Mouse (Mus musculus) T-cell, adult 2 months (primary cell): Measurements from ENCODE around the gene Cul4a.
A peak's percentile ranks its signal among the peaks of the same experiment; 100 is the strongest.
"Not testable (repeated sequence)": the region's sequence is repeated elsewhere in the genome, so short reads cannot be mapped to it uniquely, and the experiment has no call there.

Experiments used
- DNase-seq: peaks from one replicate; pipeline ENCODE4 v3.0.0; 2022; ENCODE audit warnings: low spot score

The Cul4a gene

DNA sequence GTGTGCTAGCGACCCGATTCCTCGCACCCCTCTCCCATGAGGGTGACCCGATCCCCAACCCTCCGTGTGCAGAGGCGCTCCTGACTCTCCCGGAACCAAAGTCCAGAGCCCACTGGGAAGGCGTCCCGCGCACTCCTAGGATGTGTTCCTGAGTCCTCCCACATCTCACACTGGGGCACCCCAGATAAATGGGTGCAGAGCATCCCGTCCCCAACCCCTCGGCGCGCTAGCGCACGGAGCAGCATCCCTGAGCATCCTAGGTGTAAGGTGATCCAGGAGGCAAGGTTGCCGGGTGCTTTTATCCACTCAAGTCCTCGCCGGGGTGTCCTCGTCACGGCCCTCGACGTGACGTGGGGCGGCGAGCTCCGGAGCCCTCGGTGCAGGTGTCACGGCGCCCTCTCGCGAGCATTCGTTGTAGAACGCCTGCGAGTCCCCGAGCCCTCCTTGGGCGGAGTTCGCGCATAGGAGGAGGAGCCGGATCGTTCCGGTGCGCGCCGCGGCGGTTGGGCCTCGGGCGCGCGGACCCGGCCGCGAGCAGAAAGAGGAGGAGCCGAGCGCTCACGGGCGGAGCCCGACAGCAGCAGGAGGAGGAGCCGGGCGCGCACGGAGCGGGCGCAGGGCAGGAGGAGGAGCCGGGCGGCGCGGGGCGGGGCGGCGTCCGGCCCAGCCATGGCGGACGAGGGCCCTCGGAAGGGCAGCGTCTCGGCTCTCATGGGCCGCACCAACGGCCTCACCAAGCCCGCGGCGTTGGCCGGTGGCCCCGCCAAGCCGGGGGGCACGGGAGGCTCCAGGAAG, at the start of gene Cul4a, which contains the start of gene Pcid2:
Gene Cul4a, plus strand, starts transcription at position 535 of the 795 bp plus-strand sequence.
Gene Pcid2, minus strand, starts transcription at position 373 of the 795 bp plus-strand sequence.
- peak; percentile 98 for DNase-seq

- no peak for DNase-seq
These were observed 48.1 kb upstream of the Cul4a start for GRCm38 (mm10) chr8:13057351-13057750.

DNA sequence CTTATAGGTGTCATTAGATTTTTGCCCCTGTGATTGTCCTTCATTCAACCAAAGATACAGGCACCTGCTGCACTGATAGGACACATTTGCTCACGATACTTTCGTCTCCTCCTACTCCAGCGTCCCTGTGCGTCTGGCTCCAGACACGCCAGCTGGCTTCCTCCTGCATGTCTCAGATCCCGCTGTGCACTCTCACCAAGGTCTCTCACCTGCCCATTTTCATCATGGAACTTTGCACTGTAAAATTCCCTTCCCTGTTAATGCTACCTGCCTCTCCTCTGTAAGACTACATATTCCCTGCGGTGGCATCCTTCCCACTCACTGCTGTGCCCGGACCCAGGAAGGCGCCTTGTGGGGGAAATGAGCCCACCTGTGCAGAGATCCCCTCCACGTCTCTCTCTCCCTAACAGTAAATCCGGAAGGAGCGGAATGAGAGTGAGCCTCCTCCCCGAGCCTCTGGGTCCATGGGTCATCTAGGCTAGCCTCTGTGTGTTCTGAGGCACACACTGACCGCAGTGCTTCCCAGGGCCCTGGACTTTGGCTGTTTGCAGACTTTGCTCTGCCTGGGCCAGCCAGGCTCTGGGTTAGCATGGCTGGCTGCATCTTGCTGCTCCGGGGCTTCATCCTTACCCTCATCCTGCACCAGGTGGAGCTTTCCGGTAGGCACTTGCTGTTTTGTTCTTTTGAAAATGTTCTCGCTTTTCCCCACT, 44.8 kb upstream of the Cul4a start, which contains the start of gene Proz:
Gene Proz, plus strand, starts transcription at position 474 of the 710 bp plus-strand sequence.
- DNase-seq = no peak

GRCm38 (mm10) chr8:13063112-13063511, 42.3 kb upstream of the Cul4a start:
- DNase-seq = no peak

- DNase-seq = no peak
These were observed 32.2 kb upstream of the Cul4a start for GRCm38 (mm10) chr8:13073255-13073654.

GRCm38 (mm10) chr8:13075044-13075443, 30.4 kb upstream of the Cul4a start:
- DNase-seq = no peak

GRCm38 (mm10) chr8:13075579-13075978, 29.8 kb upstream of the Cul4a start:
- not testable (repeated sequence) for DNase-seq

- no peak for DNase-seq
These were observed 27.9 kb upstream of the Cul4a start for GRCm38 (mm10) chr8:13077542-13077941.

DNA sequence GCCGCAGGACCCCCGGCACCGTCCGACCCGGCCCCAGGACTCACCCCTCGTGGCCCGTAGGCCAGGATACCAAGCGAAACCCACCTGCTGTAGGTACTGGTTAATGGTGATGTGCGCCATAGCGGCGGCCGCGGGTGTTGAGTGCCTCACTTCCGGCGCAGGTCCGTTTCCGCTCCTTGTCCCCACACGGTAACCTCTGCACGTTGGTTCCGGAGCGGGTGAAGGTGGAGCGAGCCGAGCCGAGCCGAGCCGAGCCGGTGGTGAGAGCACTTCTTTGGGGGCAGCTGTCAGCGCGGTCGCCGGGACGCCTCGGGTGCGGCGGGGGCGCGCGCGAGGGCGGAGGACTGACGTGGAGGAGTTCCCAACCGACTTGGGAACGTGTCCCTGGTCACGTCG, 732 bp upstream of the Cul4a start:
- DNase-seq = peak; percentile 87

- peak; percentile 34 for DNase-seq
These were observed 609 bp downstream of the Cul4a start for GRCm38 (mm10) chr8:13105908-13106551.

DNA sequence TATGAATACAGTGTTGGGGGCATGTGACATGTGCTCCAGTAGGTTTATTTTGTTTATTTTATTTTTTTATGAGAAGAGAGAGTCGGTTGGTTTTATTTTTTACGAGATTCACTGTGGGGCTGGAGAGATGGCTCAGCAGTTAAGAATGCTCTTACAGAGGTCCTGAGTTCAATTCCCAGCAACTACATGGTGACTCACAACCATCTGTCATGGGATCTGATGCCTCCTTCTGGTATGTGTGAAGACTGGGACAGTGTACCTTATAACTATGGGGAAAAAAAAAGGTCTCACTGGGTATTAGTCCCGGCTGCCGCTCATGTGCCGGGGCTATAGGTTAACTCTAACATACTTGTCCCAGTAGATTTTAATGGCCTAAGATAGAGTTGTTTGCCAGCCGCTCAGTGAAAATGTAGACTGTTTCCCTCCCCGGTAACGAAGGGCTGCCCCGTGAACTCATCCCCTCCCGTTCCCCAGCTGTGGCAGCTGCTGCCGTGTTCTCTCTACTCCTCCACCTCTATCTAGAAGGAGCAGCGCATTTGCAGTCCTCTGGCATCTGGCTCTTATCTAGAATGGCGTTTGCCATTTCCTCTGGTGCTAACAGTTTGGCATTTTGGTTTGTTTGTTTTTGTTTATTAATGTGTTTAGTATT, 2.7 kb downstream of the Cul4a start:
- DNase-seq = no peak

DNA sequence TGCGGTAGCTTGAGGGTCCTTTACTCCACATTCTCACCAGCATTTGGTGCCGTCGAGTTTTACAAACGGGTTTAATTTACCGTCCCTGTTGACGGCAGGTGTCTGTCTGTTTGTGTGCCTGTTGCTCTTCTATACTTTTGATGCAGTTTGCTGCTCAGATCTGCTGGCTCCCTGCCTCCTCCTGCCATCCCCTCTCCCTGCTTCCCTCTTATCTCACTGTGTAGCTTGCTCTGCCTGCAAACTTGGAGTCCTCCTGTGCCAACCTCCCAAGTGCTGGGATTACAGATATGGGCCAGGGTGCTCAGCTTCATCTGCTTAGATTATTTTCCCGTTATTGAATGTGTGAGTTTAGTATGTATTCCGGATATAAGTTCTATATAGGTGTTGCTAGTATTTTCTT, 3.5 kb downstream of the Cul4a start:
- DNase-seq = no peak

GRCm38 (mm10) chr8:13109416-13109960, 4.1 kb downstream of the Cul4a start:
- DNase-seq = no peak

DNA sequence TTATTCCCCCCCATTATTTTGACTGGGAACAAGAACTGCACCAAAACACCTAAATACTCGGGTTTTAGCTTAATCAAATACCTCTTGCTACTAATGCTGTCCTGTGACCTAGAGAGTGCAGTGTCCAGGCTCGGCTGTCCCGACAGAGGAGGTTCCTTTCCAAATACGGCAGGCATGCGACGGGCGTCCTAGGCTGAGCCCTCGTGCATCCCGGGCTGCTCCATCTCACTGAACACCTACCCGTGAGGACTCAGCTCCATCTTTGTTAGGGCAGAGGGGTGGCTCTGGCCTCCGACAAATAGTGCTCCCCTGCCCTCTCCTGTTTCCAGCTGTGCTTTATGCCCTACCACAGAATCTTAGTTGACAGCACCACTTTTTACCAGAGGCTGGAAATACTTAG, 6.5 kb downstream of the Cul4a start:
- no peak for DNase-seq

- no peak for DNase-seq
These were observed 7.8 kb downstream of the Cul4a start for GRCm38 (mm10) chr8:13113232-13113631.

DNA sequence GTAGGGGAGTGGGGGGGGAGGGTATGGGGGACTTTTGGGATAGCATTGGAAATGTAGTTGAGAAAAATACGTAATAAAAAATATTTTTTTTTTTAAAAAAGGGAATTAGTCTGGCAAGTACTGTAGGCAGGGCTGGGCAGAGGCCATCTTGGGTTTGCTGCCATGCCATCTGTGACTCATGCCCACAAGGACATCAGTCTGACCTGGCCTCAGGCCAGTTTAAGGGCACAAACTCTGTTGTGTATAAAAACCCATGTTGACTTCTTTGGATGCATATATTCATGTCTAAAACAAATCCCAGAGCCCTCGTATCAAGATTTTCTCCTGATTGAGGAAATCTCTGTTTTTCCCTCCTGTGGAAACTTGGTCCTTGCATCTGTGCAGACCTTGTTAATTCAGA, 11.7 kb downstream of the Cul4a start:
- DNase-seq = no peak

DNA sequence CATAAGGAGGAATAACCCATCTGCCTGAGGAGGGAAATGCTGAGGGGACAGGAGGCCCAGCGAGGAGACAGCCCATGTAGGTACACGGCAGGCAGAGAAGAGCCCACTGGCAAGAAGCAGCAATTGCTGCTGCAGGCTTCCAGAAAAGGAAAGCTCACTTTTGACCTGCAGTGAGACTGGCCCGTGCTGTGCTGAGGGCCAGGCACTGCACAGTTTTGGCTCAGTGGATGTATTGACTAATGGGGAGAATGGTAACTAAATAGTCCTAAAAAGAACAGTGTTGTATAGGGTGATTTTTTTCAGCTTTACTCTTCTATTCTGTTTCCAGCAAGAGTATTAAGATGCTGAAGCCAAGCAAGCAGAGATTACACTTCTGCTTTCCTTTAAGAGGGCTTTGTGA, 13.1 kb downstream of the Cul4a start:
- no peak for DNase-seq

- DNase-seq = no peak
These were observed 15.7 kb downstream of the Cul4a start for GRCm38 (mm10) chr8:13120882-13121665.

DNA sequence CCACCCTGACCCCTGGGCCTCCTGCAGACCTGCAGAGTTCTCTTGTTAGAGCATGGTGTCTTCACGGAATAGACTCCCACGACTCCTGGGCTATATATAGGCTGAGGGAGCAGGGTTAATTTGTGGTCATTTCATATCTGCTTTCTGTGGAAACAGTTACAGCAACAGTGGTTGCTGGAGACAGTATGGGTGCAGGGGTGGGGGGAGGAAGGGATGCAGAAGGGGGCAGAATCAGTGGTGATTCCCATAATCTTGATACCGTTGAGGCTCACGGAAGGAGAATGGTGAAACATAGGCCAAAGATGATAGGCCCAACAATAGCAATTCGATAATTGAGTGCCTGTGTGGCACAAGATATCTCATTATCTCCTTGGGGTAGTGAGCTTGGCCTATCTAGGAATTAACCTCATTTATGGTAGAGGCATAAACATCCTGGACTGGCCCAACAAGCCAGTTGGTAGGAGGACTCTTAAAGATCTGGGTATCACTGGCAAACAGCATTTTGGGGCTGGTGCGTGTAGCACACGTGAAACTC, 17.5 kb downstream of the Cul4a start:
- no peak for DNase-seq

DNA sequence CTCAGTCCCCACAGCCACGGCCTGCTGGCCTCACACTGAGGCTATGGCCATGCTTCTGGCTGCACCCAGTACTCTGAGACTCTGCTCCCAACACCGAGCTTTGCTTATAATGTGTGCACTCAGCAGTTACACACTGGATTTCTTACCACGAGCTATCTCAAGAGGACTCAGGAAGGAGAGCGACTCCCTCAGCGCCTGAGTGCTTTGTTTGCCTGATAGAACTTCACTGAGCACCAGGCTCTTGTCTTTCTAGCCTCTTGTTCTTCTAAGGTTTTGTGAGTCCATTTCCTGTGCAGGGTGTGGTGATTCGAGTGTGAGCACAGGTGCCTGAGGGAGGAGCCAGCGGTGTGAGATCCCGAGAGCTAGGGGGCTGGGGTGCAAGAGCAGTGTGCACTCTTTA, 19.5 kb downstream of the Cul4a start:
- no peak for DNase-seq

GRCm38 (mm10) chr8:13132220-13132619, 26.8 kb downstream of the Cul4a start:
- DNase-seq = peak; percentile 42
